Mouse (Mus musculus) midbrain, postnatal 0 days (tissue): ENCODE measurements around the gene Stk17b. TPM values are rescaled to one million over a fixed set of nuclear protein-coding genes. Genes with fewer than 3 reads are reported as not detected.
"Not testable (repeated sequence)": the region's sequence is repeated elsewhere in the genome, so short reads cannot be mapped to it uniquely, and the experiment has no call there.

Experiments used
- ATAC-seq: fragments of 200-750 bp; cut with Nextera tagmentation; 2 replicates; pipeline ENCODE4 v1.8.0; 2017; ENCODE audit warnings: moderate number of reproducible peaks, mild to moderate bottlenecking, moderate TSS enrichment, moderate library complexity; ENCODE audit not compliant: low FRiP score
- DNase-seq: peaks from one replicate; pipeline ENCODE4 v3.0.0-alpha.2; 2015; ENCODE audit warnings: low spot score
- H3K27ac ChIP-seq: fragments of 300-500 bp; sonication (generic); 2 replicates; pipeline ENCODE4 v1.5.1; 2014; ENCODE audit warnings: low read depth, mild to moderate bottlenecking, low read length, mixed read lengths
- H3K27me3 ChIP-seq: fragments of 300-500 bp; sonication (generic); 2 replicates; pipeline ENCODE4 v1.6.1; 2014; ENCODE audit warnings: low read length, control low read depth, mixed read lengths; ENCODE audit not compliant: insufficient read depth
- H3K36me3 ChIP-seq: fragments of 300-500 bp; sonication (generic); 2 replicates; pipeline ENCODE4 v1.6.1; 2014; ENCODE audit warnings: low read length, control low read depth, mixed read lengths; ENCODE audit not compliant: insufficient read depth
- H3K4me1 ChIP-seq: fragments of 300-500 bp; sonication (generic); 2 replicates; pipeline ENCODE4 v1.6.1; 2014; ENCODE audit warnings: mild to moderate bottlenecking, control low read depth, antibody characterized with exemption, low read length, mixed read lengths; ENCODE audit not compliant: insufficient read depth
- H3K4me2 ChIP-seq: fragments of 300-500 bp; sonication (generic); 2 replicates; pipeline ENCODE4 v1.6.1; 2014; ENCODE audit warnings: low read depth, mild to moderate bottlenecking, low read length, mixed read lengths; ENCODE audit not compliant: poor library complexity, severe bottlenecking
- H3K4me3 ChIP-seq: fragments of 300-500 bp; sonication (generic); 2 replicates; pipeline ENCODE4 v1.5.1; 2014; ENCODE audit warnings: low read depth, mild to moderate bottlenecking, low read length, moderate library complexity
- H3K9ac ChIP-seq: fragments of 300-500 bp; sonication (generic); replicated peaks from 2 replicates; pipeline ENCODE4 v1.6.1; 2014; ENCODE audit warnings: mild to moderate bottlenecking, low read length, moderate library complexity, mixed read lengths; ENCODE audit not compliant: poor library complexity, severe bottlenecking
- H3K9me3 ChIP-seq: fragments of 300-500 bp; sonication (generic); 2 replicates; pipeline ENCODE4 v1.6.1; 2016; ENCODE audit warnings: low read length, control low read depth
- CTCF ChIP-seq: IDR thresholded peaks from 2 replicates; pipeline ENCODE4 v1.5.1; 2016; ENCODE audit warnings: antibody characterized with exemption, mild to moderate bottlenecking
- WGBS: fragments of 180-500 bp; shearing (Covaris S2); extraction: QIAGEN DNeasy Blood & Tissue Kit; methylation state at CpG from one replicate; pipeline ENCODE4 v1.1.7; 2014; 5-methylcytosine and 5-hydroxymethylcytosine counted together
- polyA plus RNA-seq: library from polyadenylated mRNA; unstranded; fragments of >200 nt; fragmentation: Nextera tagmentation; extraction: Ambion mirVana; gene quantifications from 2 replicates; pipeline ENCODE4 v1.2.1, GENCODE M21; 2015
- total RNA-seq: library from RNA; depleted of rRNA; stranded (reverse); fragments of >200 nt; gene quantifications from 2 replicates; pipeline ENCODE4 v1.2.3, GENCODE M21; 2014; rRNA removed

The Stk17b gene
- total and polyA plus RNA-seq, 2 experiments from 2014 or later = 3.2 to 5.3 TPM

GRCm38 (mm10) chr1:53711069-53711468 lies 74.0 kb downstream of the Stk17b start:
- Histone ChIP-seq H3K27me3 (no peaks in the 10 kb centered on the region), H3K4me2 (no peak overlapping the region), H3K36me3 (no peaks in the 10 kb centered on the region), H3K9ac (no peak overlapping the region), H3K9me3 (no peaks in the 10 kb centered on the region), H3K4me3 (no peak overlapping the region), H3K4me1 (no peaks in the 10 kb centered on the region), H3K27ac (no peak overlapping the region)
- no peak for TF ChIP-seq CTCF
- 94% methylated on average over 9 of the region's 9 CpGs for WGBS
- DNase-seq (no peak), ATAC-seq (no peak)

GRCm38 (mm10) chr1:53709602-53710001 lies 75.4 kb downstream of the Stk17b start:
- H3K27me3 ChIP-seq, H3K9ac ChIP-seq, H3K27ac ChIP-seq, H3K36me3 ChIP-seq, H3K4me1 ChIP-seq, ATAC-seq, H3K9me3 ChIP-seq, H3K4me3 ChIP-seq, H3K4me2 ChIP-seq: not testable (repeated sequence)
- 60% methylated on average over 5 of the region's 5 CpGs for WGBS
- DNase-seq = peak; percentile 56

DNA sequence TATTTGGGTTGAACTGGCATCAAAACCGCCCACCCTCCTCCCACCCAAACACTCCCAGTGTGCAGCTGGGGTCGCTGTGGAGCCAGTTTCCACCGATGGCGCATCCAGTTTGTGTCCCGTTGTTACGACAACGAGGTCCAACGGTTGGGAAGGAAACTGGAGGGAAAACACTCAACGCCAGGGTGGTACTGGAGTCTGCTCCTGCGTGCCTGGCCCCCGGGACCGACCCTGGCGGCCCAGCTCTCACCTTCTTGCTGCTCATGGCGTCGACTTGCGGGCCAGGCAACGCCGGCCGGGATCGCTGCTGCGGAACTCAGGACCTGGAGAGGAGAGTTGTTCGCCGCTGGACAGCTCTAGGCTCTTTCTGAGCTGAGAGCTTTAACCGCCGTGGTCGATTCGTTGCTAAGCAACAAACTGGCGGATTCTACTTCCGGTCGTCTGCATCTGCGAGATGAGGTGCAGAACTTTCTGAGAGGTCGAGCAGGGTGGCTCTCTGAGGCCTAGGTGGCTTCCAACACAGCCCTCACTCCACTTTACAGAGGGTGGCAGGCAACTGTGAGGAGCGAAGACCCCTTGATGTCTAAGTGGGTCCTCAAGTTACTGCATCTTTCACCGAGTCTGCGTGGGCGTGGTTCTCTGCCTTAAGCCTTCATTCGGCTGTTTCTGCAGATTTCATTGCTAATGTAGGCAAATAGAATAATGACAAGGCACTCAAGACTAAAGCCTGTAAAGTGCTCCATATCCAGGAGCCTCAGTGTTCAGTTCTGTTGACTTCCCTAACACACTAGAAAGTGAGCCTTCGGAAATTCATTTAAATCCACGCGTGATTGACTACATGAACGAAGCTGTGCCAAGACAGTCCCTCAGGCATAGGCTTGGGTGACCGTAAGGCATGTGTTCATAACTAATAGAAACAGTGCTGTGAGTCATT lies 78.3 kb downstream of the Stk17b start, which contains the start of gene Dnah7a:
Gene Dnah7a, minus strand, starts transcription at position 354 of the 931 bp plus-strand sequence.
- Histone ChIP-seq H3K4me3 (peak within 1 kb of the TSS; percentile 54), H3K36me3 (no peaks in the 10 kb centered on the region), H3K27me3 (no peaks in the 10 kb centered on the region), H3K9ac (peak within 1 kb of the TSS; percentile 59), H3K4me2 (peak within 1 kb of the TSS; percentile 71), H3K27ac (peak within 1 kb of the TSS; percentile 73), H3K9me3 (no peaks in the 10 kb centered on the region), H3K4me1 (no peaks in the 10 kb centered on the region)
- DNase-seq (peak; percentile 81), ATAC-seq (peak; percentile 91)
- WGBS = 12% methylated on average over 42 of the region's 42 CpGs
- peak; percentile 75 for TF ChIP-seq CTCF

Other genes starting within 250 kb of the Stk17b start
- 4.5 and 5.7 TPM in 2 replicates for gene Dnah7a, start 78.4 kb downstream of the Stk17b start, total RNA-seq
- gene Dnah7a, start 78.4 kb downstream of the Stk17b start, polyA plus RNA-seq = 11.7 and 12.0 TPM in 2 replicates